Mouse (Mus musculus) MEL (cell line): ENCODE results near the gene Ttc16. TPM values are rescaled to one million over a fixed set of nuclear protein-coding genes. Genes with fewer than 3 reads are reported as not detected.

ENCODE experiments used
- DNase-seq: peaks from one replicate; pipeline ENCODE4 v3.0.0; 2011; ENCODE audit warnings: low read depth, low spot score
- H3K27ac ChIP-seq: 2 replicates; pipeline ENCODE4 v1.5.1; 2012; ENCODE audit warnings: low read depth, mild to moderate bottlenecking, control low read depth, low read length, moderate library complexity; ENCODE audit not compliant: control insufficient read depth
- H3K27me3 ChIP-seq, 2 experiments: fragments of 150-350 bp in 1 of 2; sonication (generic) in 1 of 2; 2 replicates each; pipeline ENCODE4 v1.6.1; 2012; ENCODE audit warnings: low read length in 2 of 2, mild to moderate bottlenecking in 2 of 2, improper control_type of control experiment in 1 of 2, moderate library complexity in 1 of 2; ENCODE audit not compliant: insufficient read depth in 2 of 2, control insufficient read depth in 1 of 2
- H3K36me3 ChIP-seq, 2 experiments: 2 replicates each; pipeline ENCODE4 v1.6.1; 2012 to 2014; ENCODE audit warnings: low read length in 2 of 2, improper control_type of control experiment in 1 of 2, inconsistent platforms in 1 of 2, mild to moderate bottlenecking in 1 of 2; ENCODE audit not compliant: insufficient read depth in 2 of 2, control insufficient read depth in 1 of 2
- H3K4me1 ChIP-seq, 2 experiments: fragments of 150-350 bp in 1 of 2; sonication (generic) in 1 of 2; 2 replicates each; pipeline ENCODE4 v1.6.1; 2012; ENCODE audit warnings: low read length in 2 of 2, improper control_type of control experiment in 1 of 2, mild to moderate bottlenecking in 1 of 2; ENCODE audit not compliant: insufficient read depth in 2 of 2, control insufficient read depth in 1 of 2
- H3K4me3 ChIP-seq, 2 experiments: fragments of 150-350 bp in 1 of 2; sonication (generic) in 1 of 2; 2 replicates each; pipeline ENCODE4 v1.5.1; 2012; ENCODE audit warnings: low read depth in 2 of 2, low read length in 2 of 2, mild to moderate bottlenecking in 2 of 2, moderate library complexity in 2 of 2, control low read depth in 1 of 2, improper control_type of control experiment in 1 of 2; ENCODE audit not compliant: control insufficient read depth in 1 of 2, insufficient read depth in 1 of 2
- H3K79me2 ChIP-seq: 2 replicates; pipeline ENCODE4 v1.6.1; 2012; ENCODE audit warnings: mild to moderate bottlenecking, low read length, moderate library complexity; ENCODE audit not compliant: control insufficient read depth, poor library complexity, insufficient read depth
- H3K9ac ChIP-seq: 2 replicates; pipeline ENCODE4 v1.6.1; 2012; ENCODE audit warnings: low read depth, mild to moderate bottlenecking, control low read depth, low read length, moderate library complexity; ENCODE audit not compliant: control insufficient read depth, poor library complexity, severe bottlenecking
- H3K9me3 ChIP-seq: fragments of 150-350 bp; sonication (generic); replicated peaks from 2 replicates; pipeline ENCODE4 v1.6.1; 2012; ENCODE audit warnings: mild to moderate bottlenecking, low read length, improper control_type of control experiment, moderate library complexity; ENCODE audit not compliant: insufficient read depth
- CTCF ChIP-seq, 3 experiments: IDR thresholded peaks in 2 of 3; conservative IDR thresholded peaks in 1 of 3; 2 replicates each; pipeline ENCODE4 v1.5.1; 2011 to 2012; ENCODE audit warnings: low read length in 3 of 3, low read depth in 2 of 3, mild to moderate bottlenecking in 2 of 3, improper control_type of control experiment in 1 of 3, inconsistent platforms in 1 of 3, mixed read lengths in 1 of 3, moderate library complexity in 1 of 3; ENCODE audit not compliant: control insufficient read depth in 1 of 3, insufficient read depth in 1 of 3, poor library complexity in 1 of 3, severe bottlenecking in 1 of 3
- ELF1 ChIP-seq: IDR thresholded peaks from 2 replicates; pipeline ENCODE4 v1.6.1; 2014; ENCODE audit warnings: low read depth, mild to moderate bottlenecking, inconsistent platforms, low read length, improper control_type of control experiment, moderate library complexity
- HCFC1 ChIP-seq: IDR thresholded peaks from 2 replicates; pipeline ENCODE4 v1.6.1; 2012; ENCODE audit warnings: low read depth, mild to moderate bottlenecking, inconsistent platforms, low read length, improper control_type of control experiment, moderate library complexity
- KAT2A ChIP-seq: conservative IDR thresholded peaks from 2 replicates; pipeline ENCODE4 v1.6.1; 2012; ENCODE audit warnings: low read depth, low read length, improper control_type of control experiment, inconsistent platforms
- MAZ ChIP-seq: IDR thresholded peaks from 2 replicates; pipeline ENCODE4 v1.6.1; 2012; ENCODE audit warnings: low read depth, mild to moderate bottlenecking, inconsistent platforms, low read length, improper control_type of control experiment
- MEF2A ChIP-seq: IDR thresholded peaks from 2 replicates; pipeline ENCODE4 v1.6.1; 2014; ENCODE audit warnings: low read depth, mild to moderate bottlenecking, inconsistent platforms, low read length, improper control_type of control experiment; ENCODE audit not compliant: poor library complexity, insufficient replicate concordance, severe bottlenecking; ENCODE audit errors: extremely low read depth
- MYC ChIP-seq: IDR thresholded peaks from 2 replicates; pipeline ENCODE4 v1.6.1; 2011; ENCODE audit warnings: low read depth, mild to moderate bottlenecking, low read length, improper control_type of control experiment, moderate library complexity
- NRF1 ChIP-seq: IDR thresholded peaks from 2 replicates; pipeline ENCODE4 v1.6.1; 2014; ENCODE audit warnings: low read depth, mild to moderate bottlenecking, inconsistent platforms, low read length, improper control_type of control experiment, moderate library complexity; ENCODE audit not compliant: poor library complexity, insufficient read depth, severe bottlenecking
- POLR2A ChIP-seq, 2 experiments: IDR thresholded peaks; 2 replicates each; pipeline ENCODE4 v1.6.1; 2011 to 2012; ENCODE audit warnings: low read length in 2 of 2, mild to moderate bottlenecking in 2 of 2, control low read depth in 1 of 2, improper control_type of control experiment in 1 of 2, low read depth in 1 of 2, moderate library complexity in 1 of 2; ENCODE audit not compliant: control insufficient read depth in 1 of 2, insufficient read depth in 1 of 2, poor library complexity in 1 of 2
- POLR2AphosphoS5 ChIP-seq: IDR thresholded peaks from 2 replicates; pipeline ENCODE4 v1.6.1; 2012; ENCODE audit warnings: low read depth, borderline replicate concordance, mild to moderate bottlenecking, inconsistent platforms, low read length, moderate library complexity, mixed read lengths
- RAD21 ChIP-seq: IDR thresholded peaks from 2 replicates; pipeline ENCODE4 v1.6.1; 2011; ENCODE audit warnings: mild to moderate bottlenecking, low read depth, low read length, improper control_type of control experiment
- SIN3A ChIP-seq: IDR thresholded peaks from 2 replicates; pipeline ENCODE4 v1.6.1; 2012; ENCODE audit warnings: low read length, improper control_type of control experiment, inconsistent platforms
- SMC3 ChIP-seq: IDR thresholded peaks from 2 replicates; pipeline ENCODE4 v1.6.1; 2011; ENCODE audit warnings: low read depth, low read length, improper control_type of control experiment
- TAL1 ChIP-seq: IDR thresholded peaks from 2 replicates; pipeline ENCODE4 v1.6.1; 2012; ENCODE audit warnings: mild to moderate bottlenecking, inconsistent platforms, low read length, moderate library complexity, mixed read lengths
- TBP ChIP-seq: IDR thresholded peaks from 2 replicates; pipeline ENCODE4 v1.8.0; 2011; ENCODE audit warnings: low read depth, low read length, improper control_type of control experiment
- TCF12 ChIP-seq: IDR thresholded peaks from 2 replicates; pipeline ENCODE4 v1.6.1; 2014; ENCODE audit warnings: low read depth, mild to moderate bottlenecking, inconsistent platforms, low read length, improper control_type of control experiment, moderate library complexity
- UBTF ChIP-seq: IDR thresholded peaks from 2 replicates; pipeline ENCODE4 v1.6.1; 2012; ENCODE audit warnings: low read depth, mild to moderate bottlenecking, inconsistent platforms, low read length, improper control_type of control experiment, moderate library complexity, borderline replicate concordance; ENCODE audit not compliant: insufficient read depth
- USF1 ChIP-seq: IDR thresholded peaks from 2 replicates; pipeline ENCODE4 v1.6.1; 2014; ENCODE audit warnings: low read depth, mild to moderate bottlenecking, inconsistent platforms, low read length, improper control_type of control experiment, moderate library complexity
- ZC3H11A ChIP-seq: IDR thresholded peaks from 2 replicates; pipeline ENCODE4 v1.6.1; 2012; ENCODE audit warnings: low read depth, mild to moderate bottlenecking, inconsistent platforms, low read length, improper control_type of control experiment
- ZKSCAN1 ChIP-seq: IDR thresholded peaks from 2 replicates; pipeline ENCODE4 v1.6.1; 2012; ENCODE audit warnings: low read depth, mild to moderate bottlenecking, inconsistent platforms, low read length, improper control_type of control experiment, moderate library complexity
- ZMIZ1 ChIP-seq: IDR thresholded peaks from 2 replicates; pipeline ENCODE4 v1.6.1; 2012; ENCODE audit warnings: low read depth, mild to moderate bottlenecking, inconsistent platforms, low read length, improper control_type of control experiment, moderate library complexity
- ZNF384 ChIP-seq: IDR thresholded peaks from 2 replicates; pipeline ENCODE4 v1.6.1; 2012; ENCODE audit warnings: low read depth, mild to moderate bottlenecking, inconsistent platforms, low read length, improper control_type of control experiment
- polyA plus RNA-seq, 2 experiments: library from polyadenylated mRNA; stranded (reverse) in 1 of 2; unstranded in 1 of 2; fragments of >175 nt in 1 of 2; fragments of >200 nt in 1 of 2; gene quantifications; 2 replicates each; pipeline versions ENCODE4 v1.2.1 to v1.2.4; 2012; ENCODE audit warnings: low replicate concordance in 2 of 2, low read depth in 1 of 2; ENCODE audit not compliant: insufficient read length in 2 of 2, insufficient read depth in 1 of 2, missing spikeins in 1 of 2
- total RNA-seq: library from RNA; depleted of rRNA; stranded (reverse); fragments of 300-350 nt; gene quantifications from 2 replicates; pipeline ENCODE4 v1.2.3, GENCODE M21; 2012

Gene Ttc16
- total and polyA plus RNA-seq, 3 experiments, result 0.35 to 0.69 TPM; not detected in 1

GRCm38 (mm10) chr2:32759001-32759400 lies 16.4 kb downstream of the Ttc16 start:
- H3K9me3 ChIP-seq, result no peaks in the 10 kb centered on the region
- peaks cover 0 to 4% of the 10 kb centered on the region in 2 experiments; a peak in 2 of 4 replicates for H3K36me3 ChIP-seq
- no peak for TF ChIP-seq POLR2AphosphoS5
- TF ChIP-seq MYC, result no peak
- TF ChIP-seq ZKSCAN1, result no peak
- no peak for TF ChIP-seq ZNF384
- no peak for TF ChIP-seq SIN3A
- no peak for TF ChIP-seq ZMIZ1
- TF ChIP-seq ZC3H11A, result no peak
- no peak for TF ChIP-seq NRF1
- no peaks in the 10 kb centered on the region; a peak in 1 of 4 replicates for H3K4me1 ChIP-seq
- no peak overlapping the region for H3K4me3 ChIP-seq
- no peak for DNase-seq
- peaks cover 2% of the 10 kb centered on the region; the same call in 1 of the 2 replicates for H3K79me2 ChIP-seq
- no peak overlapping the region for H3K27ac ChIP-seq
- H3K9ac ChIP-seq, result no peak overlapping the region
- no peaks in the 10 kb centered on the region for H3K27me3 ChIP-seq

- DNase-seq, result no peak
- H3K36me3 ChIP-seq, result peaks cover 0 to 4% of the 10 kb centered on the region in 2 experiments; a peak in 2 of 4 replicates
- no peaks in the 10 kb centered on the region for H3K27me3 ChIP-seq
- no peak overlapping the region for H3K4me3 ChIP-seq
- no peak overlapping the region for H3K27ac ChIP-seq
- no peak for TF ChIP-seq SIN3A
- no peak for TF ChIP-seq ZC3H11A
- no peak for TF ChIP-seq MAZ
- TF ChIP-seq TCF12, result no peak
- H3K9ac ChIP-seq, result no peak overlapping the region
- no peaks in the 10 kb centered on the region; a peak in 1 of 4 replicates for H3K4me1 ChIP-seq
- peaks cover 2% of the 10 kb centered on the region; the same call in 1 of the 2 replicates for H3K79me2 ChIP-seq
- H3K9me3 ChIP-seq, result no peaks in the 10 kb centered on the region
These were observed 16.9 kb downstream of the Ttc16 start for GRCm38 (mm10) chr2:32758503-32758902.

- no peaks in the 10 kb centered on the region for H3K27me3 ChIP-seq
- H3K79me2 ChIP-seq, result peaks cover 2% of the 10 kb centered on the region; the same call in 1 of the 2 replicates
- H3K27ac ChIP-seq, result peak within 1 kb of the TSS; percentile 62
- DNase-seq, result peak; percentile 98
- peak within 1 kb of the TSS; percentile 95 for H3K9ac ChIP-seq
- H3K4me1 ChIP-seq, result no peaks in the 10 kb centered on the region; a peak in 1 of 4 replicates
- peaks cover 0 to 4% of the 10 kb centered on the region in 2 experiments; a peak in 2 of 4 replicates for H3K36me3 ChIP-seq
- peak within 1 kb of the TSS; percentile 71 to 90 for H3K4me3 ChIP-seq
- no peaks in the 10 kb centered on the region for H3K9me3 ChIP-seq
- TF ChIP-seq SMC3 (peak; percentile 85), USF1 (0 out of 2 replicates have a peak, but pooled peaks have one; percentile 14), UBTF (0 out of 2 replicates have a peak, but pooled peaks have one; percentile 88), SIN3A (peak; percentile 96), ZNF384 (peak; percentile 30; the same call in 1 of the 2 replicates), RAD21 (peak; percentile 91), KAT2A (peak; percentile 92), TAL1 (no peak), CTCF (IDR thresholded peaks at IDR 0.05 in 2 of 3, conservative IDR thresholded peaks at IDR 0.05 in 1 of 3; ENCODE audit: control insufficient read depth in 1 of 3, insufficient read depth in 1 of 3, low read depth in 2 of 3, low read length in 3 of 3, poor library complexity in 1 of 3, severe bottlenecking in 1 of 3) (peak; percentile 78 to 98 (median 91)), MEF2A (no peak), MAZ (peak; percentile 79; the same call in 1 of the 2 replicates), TBP (peak; percentile 50; the same call in 1 of the 2 replicates), ZC3H11A (peak; percentile 69), HCFC1 (peak; percentile 99), POLR2A (IDR thresholded peaks at IDR 0.05; ENCODE audit: control insufficient read depth in 1 of 2, insufficient read depth in 1 of 2, low read depth in 1 of 2, low read length in 2 of 2, poor library complexity in 1 of 2) (peak; percentile 60 to 69; a peak in 3 of 4 replicates), ELF1 (peak; percentile 81)
These were observed 18.2 kb downstream of the Ttc16 start, which contains the start of gene Tor2a for GRCm38 (mm10) chr2:32757056-32757845. Gene Tor2a (plus strand): TSS chr2:32757234.
